Mouse (Mus musculus): ENCODE results near the gene Diablo.
"Not testable (repeated sequence)": the region's sequence is repeated elsewhere in the genome, so short reads cannot be mapped to it uniquely, and the experiment has no call there.

Diablo gene

DNA sequence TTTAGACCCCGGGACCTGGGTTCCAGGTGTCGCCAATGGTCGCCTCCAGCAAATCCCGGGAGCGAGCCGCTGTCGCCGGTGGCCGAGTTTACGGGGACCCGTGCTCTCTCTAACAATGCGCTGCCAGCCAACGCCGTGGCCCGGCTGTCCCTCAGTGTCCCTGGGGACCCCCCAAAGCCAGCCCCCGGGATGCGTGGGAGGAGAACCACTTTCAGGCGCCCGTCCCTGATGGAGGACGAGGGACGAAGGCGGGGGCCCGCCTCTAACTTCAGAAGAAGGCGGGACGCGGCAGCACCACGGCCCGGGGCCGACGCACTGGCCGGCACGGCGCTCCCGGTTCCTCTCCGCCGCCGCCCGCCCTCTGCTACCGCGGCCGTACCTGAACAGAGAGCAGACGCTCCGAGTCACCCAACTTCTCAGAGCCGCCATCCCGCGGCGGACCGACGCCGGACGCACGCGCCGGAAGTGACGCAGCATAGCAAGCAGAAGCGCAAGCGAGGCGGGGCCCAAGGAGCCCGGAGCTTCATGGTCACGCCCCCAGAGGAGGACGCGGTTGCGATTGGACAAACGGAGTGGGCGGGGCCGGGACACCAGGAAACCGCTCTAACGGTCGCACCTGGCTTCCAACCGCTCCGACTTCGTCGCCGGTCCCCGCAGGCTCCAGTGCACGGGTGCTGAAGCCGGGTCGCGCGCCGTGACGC lies at the start of gene Diablo:
Gene Diablo, minus strand, starts transcription at position 485 of the 701 bp plus-strand sequence.
- peak; percentile 97 to 98 for DNase-seq (ENCODE audit: low spot score in 2 of 2)

DNA sequence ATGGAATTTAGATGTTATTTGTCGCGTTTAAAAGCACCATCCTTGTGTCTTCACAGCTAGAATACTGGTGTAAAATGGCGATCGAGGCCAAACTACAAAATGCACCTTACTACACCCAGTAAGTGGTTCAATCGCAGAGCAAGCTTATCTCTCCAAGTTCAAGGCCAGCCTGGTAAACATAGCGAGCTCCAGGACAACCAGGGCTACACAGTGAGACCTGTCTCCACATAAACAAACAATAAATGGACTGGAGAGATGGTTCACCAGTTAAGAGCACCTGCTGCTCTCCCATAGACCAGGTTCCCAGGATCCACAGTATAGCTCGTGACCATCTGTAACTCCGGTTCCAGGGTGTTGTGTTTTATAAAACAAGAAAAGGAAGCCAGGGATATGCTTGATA lies 49.4 kb upstream of the Diablo start:
- no peak for DNase-seq (ENCODE audit: low spot score in 2 of 2)

DNA sequence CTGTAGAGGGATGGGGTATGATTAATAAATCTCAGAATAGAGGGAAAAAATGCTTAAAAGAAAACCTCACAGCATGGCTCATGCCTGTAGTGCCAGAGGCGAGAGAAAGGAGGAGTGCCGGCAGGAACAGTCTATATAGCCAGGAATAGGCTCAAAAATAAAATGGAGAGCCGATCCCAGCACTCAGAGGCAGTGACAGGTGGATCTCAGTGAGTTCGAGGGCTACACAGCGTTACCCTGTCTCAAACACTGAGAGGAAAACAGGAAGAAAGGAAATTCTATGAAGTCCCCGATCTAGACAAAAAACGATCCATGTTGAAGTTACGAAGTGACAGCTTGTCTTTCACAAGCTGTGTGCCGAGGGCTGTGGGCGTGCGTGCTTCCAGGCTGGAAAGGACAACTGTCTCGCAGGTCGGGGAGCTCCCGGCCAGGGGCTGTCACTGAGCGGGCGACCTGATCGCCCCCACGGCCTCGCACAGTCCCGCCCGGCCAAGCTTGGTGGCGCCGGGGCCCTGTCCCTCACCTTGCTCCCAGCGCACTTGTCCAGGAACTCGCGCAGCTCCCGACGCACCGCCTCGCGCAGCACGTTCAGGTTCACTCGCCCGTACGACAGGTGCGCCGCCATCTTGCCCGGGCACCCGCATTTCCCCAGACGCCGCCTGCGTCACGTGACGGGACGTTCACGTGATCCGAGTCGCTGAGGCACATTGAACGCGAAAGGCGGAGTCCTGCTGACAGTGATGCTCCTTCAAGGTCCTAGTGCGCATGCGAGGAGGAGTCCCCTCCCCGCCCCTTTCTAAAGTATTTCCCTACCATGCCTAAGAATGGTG lies 48.6 kb upstream of the Diablo start, which contains the start of gene Vps33a:
Gene Vps33a, minus strand, starts transcription at position 682 of the 830 bp plus-strand sequence.
- DNase-seq (ENCODE audit: low spot score in 2 of 2), result peak; percentile 95 to 97

DNA sequence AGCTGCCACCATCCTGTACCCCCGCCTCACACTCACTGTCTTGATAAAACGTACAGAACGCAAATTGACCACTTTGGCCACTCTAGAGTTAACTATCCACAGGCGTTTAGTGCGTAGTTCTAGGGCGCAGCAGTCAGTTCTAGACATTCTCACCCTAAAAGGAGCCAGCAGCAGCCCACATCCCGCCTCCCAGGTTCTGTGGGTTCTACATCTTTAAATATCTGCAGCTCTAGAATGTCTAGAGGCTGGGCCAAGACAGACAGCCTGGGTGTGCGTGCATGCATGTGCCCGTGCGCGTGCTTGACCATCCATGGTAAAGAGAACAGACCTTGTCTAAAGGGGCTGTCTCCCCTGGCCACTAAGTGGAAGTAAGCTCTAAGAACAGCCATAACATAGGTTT lies 37.2 kb upstream of the Diablo start:
- peak in 1 of 2 experiments; percentile 6 for DNase-seq (ENCODE audit: low spot score in 2 of 2)

DNA sequence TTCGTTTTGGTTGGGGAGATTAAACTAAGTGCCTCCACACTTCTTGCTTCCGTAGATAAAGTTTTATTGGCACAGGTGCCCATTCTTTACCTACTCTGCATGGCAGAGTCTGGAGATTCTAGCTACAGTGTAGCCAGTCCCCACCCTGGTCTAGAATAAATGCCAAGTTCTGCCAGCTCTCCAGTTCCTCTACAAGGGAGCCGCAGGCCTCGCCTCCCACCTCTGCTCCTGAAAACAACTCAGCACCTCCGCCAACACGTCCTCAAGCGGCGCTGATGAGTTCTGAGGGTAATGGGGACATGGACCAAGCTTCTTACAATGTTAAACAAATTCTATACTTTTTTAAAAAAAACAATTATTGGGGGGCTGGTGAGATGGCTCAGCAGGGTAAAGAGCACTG lies 35.6 kb upstream of the Diablo start:
- peak in 1 of 2 experiments; percentile 2 for DNase-seq (ENCODE audit: low spot score in 2 of 2)

DNA sequence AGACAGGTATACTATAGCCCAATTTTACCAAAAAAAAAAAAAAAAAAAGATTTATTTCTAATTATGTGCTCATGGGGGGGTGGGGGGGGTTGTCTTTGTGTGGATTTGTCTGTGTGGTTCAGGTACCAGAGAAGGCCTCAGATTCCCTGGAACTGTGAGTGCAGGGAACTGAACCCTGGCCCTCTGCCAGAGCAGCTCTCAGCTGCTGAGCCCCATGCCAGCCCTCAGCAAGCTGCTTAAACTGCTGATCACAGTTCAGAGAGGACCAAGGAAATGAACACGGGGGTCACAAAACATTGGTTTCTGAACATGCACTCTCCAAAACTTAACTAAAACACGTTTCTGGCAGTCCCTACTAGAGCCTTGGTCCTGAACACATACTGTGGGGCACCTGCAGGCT lies 32.5 kb upstream of the Diablo start:
- peak; percentile 36 to 47 for DNase-seq (ENCODE audit: low spot score in 2 of 2)

DNA sequence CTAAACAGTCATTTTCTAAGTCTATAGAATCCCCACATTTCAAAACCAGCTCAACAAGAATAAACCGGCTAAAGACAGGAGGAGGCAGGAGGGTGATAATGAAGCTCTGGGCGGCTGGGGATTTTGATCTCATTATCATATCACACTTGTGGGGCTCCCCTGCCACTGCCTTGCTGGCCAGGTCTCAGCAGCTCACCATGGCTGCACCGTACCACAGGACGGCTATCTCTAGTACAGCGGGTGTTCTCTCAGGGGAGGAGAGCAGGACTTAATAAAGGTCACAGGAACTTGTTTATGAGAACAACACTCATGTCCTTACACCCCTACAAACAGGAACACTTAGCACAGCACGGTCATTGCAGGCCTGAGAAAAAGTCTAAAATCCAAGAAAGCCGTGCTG lies 31.7 kb upstream of the Diablo start:
- no peak for DNase-seq (ENCODE audit: low spot score in 2 of 2)

DNA sequence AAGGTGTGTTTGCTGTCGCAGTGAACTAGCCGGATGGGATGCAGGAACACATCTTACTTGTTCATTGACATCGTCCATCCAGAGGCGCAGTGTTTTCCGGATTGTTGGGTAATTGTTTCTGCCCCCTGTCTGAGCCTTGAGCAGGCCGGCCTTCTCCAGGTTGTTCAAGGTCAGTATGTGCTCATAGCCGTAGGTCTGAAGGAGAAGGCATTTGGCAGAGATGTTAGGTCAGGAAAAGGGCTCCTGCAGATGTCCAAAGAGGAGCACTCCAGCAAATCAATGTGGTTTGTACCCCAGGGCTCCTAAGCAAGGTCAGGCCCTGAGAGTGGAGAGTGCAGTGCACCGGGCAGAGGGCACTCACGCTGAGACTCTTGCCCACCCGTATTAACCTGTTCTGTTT lies 9.8 kb upstream of the Diablo start:
- peak in 1 of 2 experiments; percentile 1 for DNase-seq (ENCODE audit: low spot score in 2 of 2)

DNA sequence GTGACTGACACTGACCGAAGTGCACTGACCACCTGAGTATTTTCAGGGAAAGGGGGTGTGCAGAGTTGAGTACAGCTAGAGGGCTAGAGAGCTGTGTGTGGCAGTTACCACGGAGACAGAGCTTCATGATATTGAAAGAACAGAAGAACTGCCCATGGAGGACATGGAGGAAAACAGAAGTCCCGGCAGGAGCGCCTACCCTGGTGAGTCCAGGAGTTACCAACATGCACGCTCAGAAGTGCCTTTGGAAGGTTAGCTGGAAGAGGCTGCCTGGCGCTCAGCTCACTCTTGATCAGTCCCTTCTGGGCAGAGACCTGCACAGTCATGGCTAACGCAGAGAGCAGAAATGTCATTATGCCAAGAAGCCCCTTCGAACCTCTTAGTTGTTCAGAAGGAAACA lies 6.1 kb upstream of the Diablo start:
- peak; percentile 1 to 4 for DNase-seq (ENCODE audit: low spot score in 2 of 2)

DNA sequence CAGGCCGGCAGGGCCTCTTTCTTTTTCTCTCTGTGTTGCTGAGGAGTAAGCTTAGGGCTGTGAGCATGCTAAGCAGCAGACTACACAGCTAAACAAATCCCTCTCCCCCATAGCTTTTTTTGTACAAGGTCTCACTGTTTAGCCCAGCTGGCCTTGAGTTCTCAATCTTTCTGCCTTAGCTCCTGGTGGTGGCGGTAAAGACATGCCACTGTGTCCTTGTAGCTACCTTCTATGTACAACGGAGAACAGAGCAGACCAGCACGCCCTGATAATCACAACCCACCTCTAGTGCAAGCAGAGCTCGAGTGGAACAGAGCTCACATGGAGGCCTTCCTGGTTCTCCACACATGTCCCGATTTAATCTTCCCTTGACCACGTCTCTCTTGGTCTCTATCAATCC lies 4.7 kb upstream of the Diablo start:
- peak; percentile 3 to 4 for DNase-seq (ENCODE audit: low spot score in 2 of 2)

DNA sequence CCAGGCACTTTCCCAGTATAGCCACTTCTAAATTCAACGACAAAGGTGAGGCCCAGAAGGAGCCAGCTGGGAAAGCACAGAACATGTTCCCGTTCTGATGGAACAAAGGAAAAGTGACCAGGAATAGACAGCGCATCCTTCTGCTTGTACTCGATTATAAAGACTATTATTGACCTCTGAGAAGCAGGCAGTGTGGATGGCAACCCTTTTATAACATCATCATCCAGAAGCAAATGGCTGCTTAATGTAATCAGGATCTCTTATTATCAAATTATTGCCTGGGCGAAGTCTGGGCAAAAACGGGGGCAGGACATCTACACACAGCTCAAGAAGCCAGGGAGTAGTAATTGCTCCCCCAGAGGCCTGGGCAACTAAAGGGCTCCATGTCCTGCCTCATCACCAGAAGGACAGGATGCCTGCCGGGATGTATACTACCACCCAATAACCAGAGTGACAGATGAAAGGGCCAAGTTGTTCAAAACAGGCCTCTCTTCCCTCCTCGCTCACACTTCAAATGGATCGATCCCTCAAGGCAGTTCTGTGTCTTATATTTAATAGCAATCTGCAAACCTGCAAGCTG lies 2.0 kb upstream of the Diablo start:
- DNase-seq (ENCODE audit: low spot score in 2 of 2), result peak; percentile 2 to 3

DNA sequence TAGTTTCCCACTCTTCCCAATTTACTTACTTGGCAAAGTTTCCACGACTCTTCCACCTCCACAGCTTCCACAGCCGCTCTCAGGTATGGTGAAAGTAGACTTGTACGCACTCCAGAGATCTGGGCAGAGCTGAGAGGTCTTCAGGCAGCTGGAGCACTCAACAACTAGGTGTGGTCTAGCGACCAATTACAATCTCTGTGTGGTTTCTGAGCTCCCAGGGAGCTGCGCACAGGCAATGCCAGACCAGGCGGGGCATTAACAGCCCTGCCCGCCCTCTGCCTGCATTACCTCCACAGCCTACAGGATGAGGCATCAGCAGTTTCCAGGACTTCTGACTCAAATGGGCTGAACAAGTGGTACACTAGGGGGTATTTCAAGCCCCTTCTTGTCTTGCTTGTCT lies 1.3 kb upstream of the Diablo start, which contains the start of gene Gm49027:
Gene Gm49027, minus strand, starts transcription at position 208 of the 400 bp plus-strand sequence.
- DNase-seq (ENCODE audit: low spot score in 2 of 2), result peak; percentile 2 to 5

DNA sequence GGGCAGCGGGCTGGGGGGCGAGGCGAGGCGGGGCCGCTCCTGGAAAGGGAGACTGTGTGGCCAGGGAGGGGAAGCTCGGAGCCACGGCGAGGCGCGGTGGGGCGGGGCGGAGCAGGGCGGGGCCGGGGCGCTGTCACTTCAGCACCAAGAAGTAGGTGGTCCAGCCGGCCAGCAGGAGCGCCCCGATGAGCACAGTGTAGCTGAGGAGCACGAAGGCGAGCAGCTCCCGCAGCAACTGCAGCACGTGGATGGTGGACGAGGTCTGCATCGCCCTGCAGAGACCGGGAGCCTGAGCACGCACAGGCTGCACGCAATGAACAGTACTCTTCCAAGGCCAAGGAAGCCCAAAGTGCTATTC lies 396 bp upstream of the Diablo start:
- no peak for DNase-seq (ENCODE audit: low spot score in 2 of 2)

DNA sequence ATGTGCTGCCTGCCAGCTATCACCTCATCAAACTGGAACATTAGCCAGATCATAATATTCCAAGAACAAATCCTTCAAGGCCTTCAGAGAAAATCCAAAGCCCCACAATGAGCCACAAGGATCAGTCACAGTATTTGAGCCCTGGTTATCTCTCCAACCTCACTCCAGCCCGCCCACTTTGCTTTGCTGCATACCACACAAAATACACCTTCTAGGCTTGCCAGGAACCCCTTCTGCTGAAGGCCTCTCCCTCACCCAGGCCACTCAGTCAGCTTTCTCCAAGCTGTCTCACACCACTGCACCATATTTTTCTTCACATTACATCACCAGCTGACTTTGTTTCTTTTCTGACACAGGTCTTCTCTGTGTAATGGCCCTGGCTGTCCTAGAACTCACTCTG lies 1.8 kb downstream of the Diablo start:
- DNase-seq (ENCODE audit: low spot score in 2 of 2), result peak; percentile 1 to 3

DNA sequence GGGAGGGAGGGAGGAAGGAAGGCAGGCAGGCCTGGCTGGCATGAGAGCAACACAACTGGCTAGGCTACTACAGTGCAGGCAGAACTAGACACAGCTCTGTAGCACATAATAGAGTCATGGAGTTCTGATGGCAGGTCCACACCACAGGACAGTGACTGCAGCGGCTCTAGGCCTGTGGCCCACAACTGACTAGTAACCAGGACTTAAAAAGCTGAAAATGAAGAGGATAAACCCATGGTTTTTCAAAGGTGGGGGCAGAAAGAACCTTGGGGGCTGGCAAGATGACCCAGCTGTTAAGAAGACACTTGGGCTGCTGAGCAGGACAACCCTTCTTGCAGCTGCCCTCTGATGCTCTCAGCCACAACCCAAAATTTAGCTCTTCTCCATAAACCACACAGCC lies 2.4 kb downstream of the Diablo start:
- DNase-seq (ENCODE audit: low spot score in 2 of 2), result peak; percentile 2 to 4

DNA sequence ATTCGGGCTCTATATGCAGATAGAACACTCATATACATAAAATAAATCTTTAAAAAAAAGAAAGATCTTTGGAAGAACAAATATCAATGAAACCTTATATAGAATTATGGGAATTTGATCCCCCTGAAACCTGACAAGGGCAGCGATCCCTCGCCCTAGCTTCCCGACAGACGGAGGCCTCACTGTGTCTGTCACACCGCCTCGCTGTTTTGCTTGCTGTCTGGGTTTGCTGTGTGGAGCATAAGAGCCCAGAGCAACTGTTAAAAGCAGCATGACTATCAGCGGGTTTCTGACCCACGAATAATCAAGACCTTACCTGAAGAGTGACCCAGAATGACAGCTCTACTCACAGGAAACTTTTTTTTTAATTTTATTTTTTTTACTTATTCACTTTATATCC lies 3.3 kb downstream of the Diablo start:
- DNase-seq (ENCODE audit: low spot score in 2 of 2), result peak; percentile 3

DNA sequence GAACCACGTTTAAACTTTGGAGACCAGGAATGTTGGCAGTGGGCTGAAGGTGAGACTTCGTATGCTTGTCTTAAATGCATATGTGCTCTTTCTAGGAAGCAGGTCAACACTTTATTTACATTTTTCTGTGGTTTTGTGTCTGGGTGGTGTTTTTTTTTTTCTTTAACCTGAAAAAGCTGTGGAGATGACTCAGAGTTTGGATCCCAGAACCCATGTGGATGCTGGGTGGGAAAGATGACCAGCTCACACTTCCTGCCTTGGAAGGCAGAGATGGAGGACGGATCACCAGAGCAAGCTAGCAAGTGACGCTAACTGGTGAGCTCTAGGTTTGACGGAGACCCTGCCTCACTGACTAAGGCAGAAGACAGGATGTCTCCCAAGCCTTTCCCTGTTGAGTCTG lies 9.1 kb downstream of the Diablo start:
- DNase-seq (ENCODE audit: low spot score in 2 of 2), result no peak

DNA sequence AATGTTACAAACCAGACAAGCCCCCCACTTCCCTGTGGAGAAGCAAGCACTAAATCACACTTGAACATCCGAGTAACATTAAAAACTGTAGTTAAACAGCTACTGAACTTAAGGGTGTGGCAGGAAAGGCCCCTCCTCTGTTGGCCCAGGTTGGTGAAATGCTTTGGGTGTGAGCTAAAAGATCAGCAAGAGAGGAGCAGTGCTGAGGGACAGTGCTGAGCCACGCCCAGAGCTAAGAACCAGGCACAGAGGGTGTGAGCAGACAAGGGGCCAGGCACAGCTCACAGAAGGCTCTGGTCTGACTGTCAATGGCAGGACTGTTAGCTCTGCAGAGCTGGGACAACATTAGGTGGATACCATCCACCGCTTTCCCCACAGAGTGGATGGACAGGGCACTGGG lies 11.9 kb downstream of the Diablo start:
- no peak for DNase-seq (ENCODE audit: low spot score in 2 of 2)

DNA sequence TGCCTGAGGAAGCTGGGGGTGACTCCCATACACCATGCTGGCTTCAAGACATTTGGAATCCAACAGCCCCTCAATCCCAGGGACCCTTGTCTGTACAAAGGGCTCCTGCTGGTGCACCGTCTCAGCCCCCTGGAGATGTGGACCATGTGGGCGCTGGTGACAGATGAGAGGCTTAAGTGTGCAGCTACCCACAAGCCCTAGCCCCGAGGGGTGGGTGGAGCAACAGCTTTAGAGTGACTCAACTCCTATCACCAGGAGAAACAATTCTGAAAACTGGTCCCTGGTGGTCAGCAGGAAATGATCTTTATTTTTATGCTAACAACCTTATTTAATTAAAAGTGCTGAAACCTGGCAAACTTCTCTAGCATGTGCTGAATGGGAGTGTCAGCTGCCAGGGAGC lies 12.6 kb downstream of the Diablo start:
- not testable (repeated sequence) for DNase-seq (ENCODE audit: low spot score in 2 of 2)

DNA sequence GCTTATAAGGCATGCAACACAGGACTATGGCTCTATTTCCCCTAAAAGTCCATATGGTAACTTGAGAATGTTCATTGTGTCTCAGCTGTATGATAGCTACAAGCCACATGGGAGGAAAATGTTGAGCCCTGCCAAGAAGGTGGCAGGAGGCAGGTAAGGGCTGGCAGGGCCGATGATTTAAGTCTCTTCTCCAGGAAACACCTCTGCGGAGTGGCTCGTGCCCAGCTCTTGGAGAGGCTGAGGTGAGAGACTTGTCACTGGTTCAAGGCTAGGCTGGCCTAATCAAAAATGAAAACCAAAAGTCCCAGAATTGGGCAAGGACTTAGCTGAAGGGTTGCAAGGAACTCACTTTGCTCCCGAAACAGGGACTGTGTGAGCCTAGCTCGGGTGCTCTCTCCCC lies 13.8 kb downstream of the Diablo start, which contains the start of gene B3gnt4:
Gene B3gnt4, plus strand, starts transcription at position 301 of the 400 bp plus-strand sequence.
- no peak for DNase-seq (ENCODE audit: low spot score in 2 of 2)

DNA sequence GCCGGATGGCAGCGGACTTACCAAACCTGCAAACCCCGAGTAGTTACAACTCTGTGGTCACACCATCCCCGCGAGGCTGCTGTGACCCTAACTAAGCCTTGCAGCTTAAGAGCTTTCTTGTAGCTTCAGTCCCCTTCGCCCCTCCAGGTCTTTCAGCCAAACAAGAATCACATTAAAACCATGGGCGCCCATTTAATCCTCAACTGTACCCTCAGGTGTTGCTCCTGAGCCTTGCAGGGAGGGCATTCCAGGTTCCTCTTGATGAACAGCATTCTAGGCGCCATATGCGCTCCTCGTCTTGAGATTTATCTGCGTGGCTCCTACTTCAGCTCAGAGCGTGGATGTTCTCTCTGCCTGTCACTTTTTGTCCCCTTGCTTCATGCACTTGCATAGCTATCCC lies 15.1 kb downstream of the Diablo start:
- DNase-seq (ENCODE audit: low spot score in 2 of 2), result no peak

DNA sequence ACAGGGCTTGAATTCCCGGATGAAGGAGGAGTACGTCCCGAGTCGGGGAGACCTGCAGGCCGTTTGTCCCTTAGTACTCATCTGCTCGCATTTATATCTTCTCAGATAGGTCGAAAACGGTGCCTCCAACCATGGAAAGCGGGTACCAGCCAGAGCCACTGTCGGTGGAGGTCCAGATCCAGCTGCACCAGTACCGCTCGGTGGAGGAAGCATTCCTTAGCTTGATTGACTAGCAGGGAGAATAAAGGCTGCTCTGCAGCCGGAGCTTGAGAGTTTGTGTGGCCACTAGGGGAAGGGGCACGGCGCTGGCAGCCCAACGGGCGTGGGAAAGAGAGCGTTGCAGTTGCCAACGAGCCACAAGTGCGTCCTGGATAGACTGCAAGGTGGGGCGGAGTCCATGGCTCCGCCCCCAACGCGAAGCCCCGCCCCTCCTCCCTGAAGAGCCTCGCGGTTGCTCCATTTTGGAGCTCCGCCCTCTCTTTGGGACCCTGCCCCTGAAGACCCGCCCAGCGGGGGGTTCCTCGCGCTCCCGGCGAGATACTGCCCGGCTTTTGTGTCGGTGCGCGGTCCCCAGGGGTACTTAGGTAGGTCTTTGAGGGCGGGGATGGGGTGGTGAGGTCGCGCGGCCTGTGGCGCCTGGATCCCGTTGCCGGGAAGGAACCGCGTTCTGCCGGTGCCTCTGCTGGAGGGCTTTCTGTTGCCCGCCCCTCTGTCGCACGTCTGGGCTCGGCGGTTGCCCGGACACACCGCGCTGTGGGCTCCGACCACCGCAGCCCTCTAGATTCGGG lies 15.8 kb downstream of the Diablo start:
- peak; percentile 83 to 84 for DNase-seq (ENCODE audit: low spot score in 2 of 2)

Measured in frontal cortex, postnatal 10 days (tissue).